Mouse (Mus musculus) erythroblast, embryonic 14.5 days (primary cell): ENCODE measurements around the gene Olfr393. TPM values are rescaled to one million over a fixed set of nuclear protein-coding genes. Genes with fewer than 3 reads are reported as not detected.

Experiments
- H3K27me3 ChIP-seq: 2 replicates; pipeline ENCODE4 v1.6.1; 2012; ENCODE audit warnings: inconsistent platforms; ENCODE audit not compliant: control insufficient read depth
- H3K36me3 ChIP-seq: 2 replicates; pipeline ENCODE4 v1.6.1; 2012; ENCODE audit warnings: mild to moderate bottlenecking, inconsistent platforms; ENCODE audit not compliant: control insufficient read depth
- H3K4me1 ChIP-seq: 2 replicates; pipeline ENCODE4 v1.6.1; 2012; ENCODE audit warnings: inconsistent platforms; ENCODE audit not compliant: control insufficient read depth
- H3K4me3 ChIP-seq: replicated peaks from 2 replicates; pipeline ENCODE3; 2012; ENCODE audit warnings: moderate library complexity, mild to moderate bottlenecking, inconsistent platforms
- H3K9me3 ChIP-seq: 2 replicates; pipeline ENCODE4 v1.6.1; 2012; ENCODE audit warnings: low read length, inconsistent platforms, mixed read lengths; ENCODE audit not compliant: control insufficient read depth
- GATA1 ChIP-seq: IDR thresholded peaks from 2 replicates; pipeline ENCODE4 v1.6.1; 2012; ENCODE audit warnings: low read length, inconsistent platforms, mixed read lengths
- TAL1 ChIP-seq: IDR thresholded peaks from 3 replicates; pipeline ENCODE4 v1.6.1; 2012; ENCODE audit warnings: low read length, inconsistent platforms, mixed read lengths
- polyA plus RNA-seq: library from polyadenylated mRNA; stranded (reverse); fragments of >175 nt; gene quantifications from 2 replicates; pipeline ENCODE4 v1.2.3, GENCODE M21; 2012

Olfr393 gene
- not detected in 2 replicates for polyA plus RNA-seq

DNA sequence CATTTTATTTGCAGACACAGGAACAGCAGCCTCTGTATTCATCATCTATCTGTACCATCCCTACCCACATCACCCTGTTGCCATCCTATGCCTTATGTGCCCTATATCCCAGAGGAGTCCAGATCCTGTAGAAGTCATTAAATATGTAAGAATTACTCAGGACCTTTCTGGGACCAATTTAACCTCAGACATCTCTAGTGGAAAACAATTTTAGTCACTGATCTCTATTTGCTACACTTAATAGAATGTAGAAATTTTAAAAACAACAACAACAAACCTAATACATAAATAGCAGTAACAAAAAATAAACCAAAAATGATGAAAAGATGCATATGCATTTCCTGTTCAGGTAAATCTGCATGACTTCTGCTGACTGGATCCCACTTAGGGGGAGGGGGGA is at the start of gene Olfr393:
Gene Olfr393, minus strand, starts transcription at position 101 of the 400 bp plus-strand sequence.
- Histone ChIP-seq H3K36me3 (no peaks in the 10 kb centered on the region), H3K4me1 (no peaks in the 10 kb centered on the region), H3K27me3 (no peaks in the 10 kb centered on the region), H3K4me3 (no peak within 1 kb of the TSS), H3K9me3 (peaks cover 2% of the 10 kb centered on the region; the same call in 1 of the 2 replicates)
- TF ChIP-seq TAL1: no peak
- TF ChIP-seq GATA1: no peak

DNA sequence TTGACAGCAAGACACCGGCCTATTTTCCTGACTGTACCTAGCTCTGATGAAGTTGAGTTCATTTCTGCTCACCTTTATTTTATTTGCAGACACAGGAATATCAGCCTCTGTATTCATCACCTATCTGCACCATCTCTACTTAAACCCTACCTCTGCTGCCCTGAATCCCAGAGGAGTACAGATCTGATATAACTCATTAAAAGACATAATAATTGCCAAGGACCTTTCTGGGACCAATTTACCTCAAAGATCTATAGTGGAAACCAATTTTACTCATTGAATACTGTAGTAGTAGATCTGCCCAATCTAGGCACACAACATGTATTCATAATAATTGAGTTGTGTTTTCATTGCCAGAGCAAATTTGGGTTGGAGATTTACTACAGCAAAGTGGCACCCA is 39.4 kb upstream of the Olfr393 start, which contains the start of gene Olfr394:
Gene Olfr394, minus strand, starts transcription at position 101 of the 400 bp plus-strand sequence.
- Histone ChIP-seq H3K9me3 (0 out of 2 replicates have a peak, but pooled peaks cover 2% of the 10 kb centered on the region), H3K4me3 (no peak within 1 kb of the TSS), H3K27me3 (no peaks in the 10 kb centered on the region)

DNA sequence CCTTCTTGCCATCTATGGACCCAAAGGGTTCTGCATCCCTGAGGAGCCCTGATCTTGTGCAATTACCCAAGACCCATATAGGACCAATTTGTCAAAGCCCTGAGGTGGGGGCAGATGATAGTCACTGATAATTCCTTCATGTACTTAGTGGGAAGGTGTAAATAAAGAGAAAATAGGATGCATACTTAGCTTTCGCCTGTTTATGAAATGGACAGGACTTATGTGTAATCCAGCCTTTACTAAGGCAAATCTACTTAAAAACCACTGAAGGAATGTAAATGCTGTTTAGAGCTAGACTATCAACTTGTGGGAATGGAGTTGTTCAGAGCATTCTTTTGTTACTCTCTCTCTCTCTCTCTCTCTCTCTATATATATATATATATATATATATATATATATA is 34.3 kb downstream of the Olfr393 start, which contains the start of gene Olfr392:
Gene Olfr392, minus strand, starts transcription at position 101 of the 400 bp plus-strand sequence.
- H3K4me1 ChIP-seq: no peaks in the 10 kb centered on the region
- TF ChIP-seq TAL1 (no peak), GATA1 (no peak)
- H3K9me3 ChIP-seq: peaks cover 3% of the 10 kb centered on the region; the same call in 1 of the 2 replicates
- no peaks in the 10 kb centered on the region for H3K36me3 ChIP-seq
- H3K4me3 ChIP-seq: no peak within 1 kb of the TSS
- no peaks in the 10 kb centered on the region for H3K27me3 ChIP-seq

More for the DNA sequence above, 39.4 kb upstream of the Olfr393 start, which contains the start of gene Olfr394:
- Histone ChIP-seq H3K4me1 (no peaks in the 10 kb centered on the region), H3K36me3 (no peaks in the 10 kb centered on the region)
- TF ChIP-seq GATA1 (no peak), TAL1 (no peak)

DNA sequence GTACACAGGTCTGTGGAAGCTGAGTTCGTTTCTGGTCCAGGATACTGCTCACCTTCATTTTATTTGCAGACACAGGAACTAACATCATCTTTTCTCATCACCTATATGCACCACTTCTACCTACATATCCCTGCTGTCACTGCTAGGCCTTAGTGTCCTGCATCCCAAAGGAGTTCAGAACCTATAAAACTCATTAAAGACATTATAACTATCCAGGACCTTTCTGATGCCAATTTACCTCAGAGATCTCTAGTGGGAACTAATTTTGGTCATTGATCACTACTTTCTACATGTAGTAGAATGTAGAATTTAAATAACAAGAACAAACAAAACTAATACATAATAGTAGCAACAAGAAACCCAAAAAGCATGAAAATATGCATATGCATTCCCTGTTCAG is 48.3 kb downstream of the Olfr393 start, which contains the start of gene Olfr391-ps:
Gene Olfr391-ps, minus strand, starts transcription at position 101 of the 400 bp plus-strand sequence.
- H3K4me1 ChIP-seq: no peaks in the 10 kb centered on the region
- TF ChIP-seq TAL1: no peak
- no peak for TF ChIP-seq GATA1
- no peaks in the 10 kb centered on the region for H3K27me3 ChIP-seq
- H3K36me3 ChIP-seq: no peaks in the 10 kb centered on the region
- peaks cover 2% of the 10 kb centered on the region for H3K9me3 ChIP-seq
- H3K4me3 ChIP-seq: no peak within 1 kb of the TSS

Other genes starting within 250 kb of the Olfr393 start
- not detected in 2 replicates for gene Zfp735, start 162.7 kb downstream of the Olfr393 start, polyA plus RNA-seq
- gene Olfr389, start 70.7 kb downstream of the Olfr393 start, polyA plus RNA-seq: not detected in 2 replicates
- not detected in 2 replicates for gene Olfr390, start 68.5 kb downstream of the Olfr393 start, polyA plus RNA-seq
- not detected in 2 replicates for gene Olfr391-ps, start 48.4 kb downstream of the Olfr393 start, polyA plus RNA-seq
- gene Olfr392, start 34.4 kb downstream of the Olfr393 start, polyA plus RNA-seq: not detected in 2 replicates
- not detected in 2 replicates for gene Olfr394, start 39.3 kb upstream of the Olfr393 start, polyA plus RNA-seq
- not detected in 2 replicates for gene Olfr395, start 57.8 kb upstream of the Olfr393 start, polyA plus RNA-seq
- not detected in 2 replicates for gene Olfr23, start 85.2 kb upstream of the Olfr393 start, polyA plus RNA-seq
- not detected in 2 replicates for gene Olfr397, start 109.4 kb upstream of the Olfr393 start, polyA plus RNA-seq
- not detected in 2 replicates for gene Olfr398, start 139.0 kb upstream of the Olfr393 start, polyA plus RNA-seq
- gene Olfr139, start 205.1 kb upstream of the Olfr393 start, polyA plus RNA-seq: not detected in 2 replicates
- gene Olfr399, start 205.2 kb upstream of the Olfr393 start, polyA plus RNA-seq: not detected in 2 replicates
- gene Zfp616, start 218.5 kb upstream of the Olfr393 start, polyA plus RNA-seq: not detected in 2 replicates